Mouse (Mus musculus) midbrain, embryonic 16.5 days (tissue): Measurements from ENCODE around the gene Hacd1. TPM values are rescaled to one million over a fixed set of nuclear protein-coding genes. Genes with fewer than 3 reads are reported as not detected.
"Not testable (repeated sequence)": the region's sequence is repeated elsewhere in the genome, so short reads cannot be mapped to it uniquely, and the experiment has no call there.

Source experiments
- ATAC-seq: fragments of 200-750 bp; cut with Nextera tagmentation; 2 replicates; pipeline ENCODE4 v1.8.0; 2017; ENCODE audit warnings: moderate TSS enrichment
- H3K27ac ChIP-seq: fragments of 300-500 bp; sonication (generic); 2 replicates; pipeline ENCODE4 v1.5.1; 2014; ENCODE audit warnings: mild to moderate bottlenecking, low read length, mixed read lengths
- H3K27me3 ChIP-seq: fragments of 300-500 bp; sonication (generic); 2 replicates; pipeline ENCODE4 v1.6.1; 2014; ENCODE audit warnings: low read depth, low read length, mixed read lengths; ENCODE audit not compliant: control insufficient read depth, insufficient read depth
- H3K36me3 ChIP-seq: fragments of 300-500 bp; sonication (generic); 2 replicates; pipeline ENCODE4 v1.6.1; 2014; ENCODE audit warnings: mild to moderate bottlenecking, low read length, moderate library complexity, mixed read lengths; ENCODE audit not compliant: control insufficient read depth, insufficient read depth
- H3K4me1 ChIP-seq: fragments of 300-500 bp; sonication (generic); 2 replicates; pipeline ENCODE4 v1.6.1; 2014; ENCODE audit warnings: mild to moderate bottlenecking, low read length, mixed read lengths; ENCODE audit not compliant: control insufficient read depth, insufficient read depth
- H3K4me2 ChIP-seq: fragments of 300-500 bp; sonication (generic); 2 replicates; pipeline ENCODE4 v1.6.1; 2014; ENCODE audit warnings: mild to moderate bottlenecking, low read length, mixed read lengths
- H3K4me3 ChIP-seq: fragments of 300-500 bp; sonication (generic); 2 replicates; pipeline ENCODE4 v1.5.1; 2014; ENCODE audit warnings: low read depth, mild to moderate bottlenecking, low read length, moderate library complexity, mixed read lengths
- H3K9ac ChIP-seq: fragments of 300-500 bp; sonication (generic); 2 replicates; pipeline ENCODE4 v1.6.1; 2014; ENCODE audit warnings: low read depth, low read length, mixed read lengths
- H3K9me3 ChIP-seq: fragments of 300-500 bp; sonication (generic); replicated peaks from 2 replicates; pipeline ENCODE4 v1.6.1; 2014; ENCODE audit warnings: mild to moderate bottlenecking, low read length, mixed read lengths; ENCODE audit not compliant: control insufficient read depth, poor library complexity, severe bottlenecking
- WGBS: fragments of 180-500 bp; shearing (Covaris S2); extraction: QIAGEN DNeasy Blood & Tissue Kit; methylation state at CpG from one replicate; pipeline ENCODE4 v1.1.7; 2014; 5-methylcytosine and 5-hydroxymethylcytosine counted together
- polyA plus RNA-seq: library from polyadenylated mRNA; unstranded; fragments of >200 nt; fragmentation: Nextera tagmentation; extraction: Ambion mirVana; gene quantifications from 2 replicates; pipeline ENCODE4 v1.2.1, GENCODE M21; 2015

Hacd1 gene
- 74.7 and 81.8 TPM in 2 replicates for polyA plus RNA-seq

GRCm38 (mm10) chr2:14055566-14056331 lies at the start of gene Hacd1:
TSS of gene Hacd1 (minus strand) at chr2:14056135.
- Histone ChIP-seq H3K9me3 (no peaks in the 10 kb centered on the region), H3K36me3 (no peaks in the 10 kb centered on the region), H3K4me3 (peak within 1 kb of the TSS; percentile 58), H3K4me2 (peak within 1 kb of the TSS; percentile 63), H3K27ac (peak within 1 kb of the TSS; percentile 93), H3K4me1 (peaks cover 15% of the 10 kb centered on the region), H3K27me3 (no peaks in the 10 kb centered on the region), H3K9ac (peak within 1 kb of the TSS; percentile 90)
- peak; percentile 91 for ATAC-seq
- WGBS = 0% methylated on average over 46 of the region's 101 CpGs

- H3K36me3 ChIP-seq = peaks cover 5% of the 10 kb centered on the region; the same call in 1 of the 2 replicates
- no peak for ATAC-seq
- no peaks in the 10 kb centered on the region for H3K27me3 ChIP-seq
- H3K4me3 ChIP-seq = no peak overlapping the region
- H3K4me1 ChIP-seq = no peaks in the 10 kb centered on the region
- no peak overlapping the region for H3K4me2 ChIP-seq
- H3K9ac ChIP-seq = no peak overlapping the region
- WGBS = 94% methylated on average over 1 of the region's 1 CpGs
- H3K9me3 ChIP-seq = no peaks in the 10 kb centered on the region
- no peak overlapping the region for H3K27ac ChIP-seq
These were observed 48.0 kb upstream of the Hacd1 start for GRCm38 (mm10) chr2:14103924-14104323.

- Histone ChIP-seq H3K27me3 (no peaks in the 10 kb centered on the region), H3K4me1 (no peaks in the 10 kb centered on the region), H3K9ac (no peak overlapping the region), H3K27ac (no peak overlapping the region), H3K36me3 (peaks cover 5% of the 10 kb centered on the region; the same call in 1 of the 2 replicates), H3K9me3 (no peaks in the 10 kb centered on the region), H3K4me2 (no peak overlapping the region), H3K4me3 (no peak overlapping the region)
- WGBS = 93% methylated on average over 2 of the region's 2 CpGs
- no peak for ATAC-seq
These were observed 46.7 kb upstream of the Hacd1 start for GRCm38 (mm10) chr2:14102603-14103002.

- Histone ChIP-seq H3K4me1 (no peaks in the 10 kb centered on the region), H3K27ac (no peak overlapping the region), H3K36me3 (peaks cover 5% of the 10 kb centered on the region; the same call in 1 of the 2 replicates), H3K9me3 (no peaks in the 10 kb centered on the region), H3K4me3 (no peak overlapping the region), H3K4me2 (no peak overlapping the region), H3K9ac (no peak overlapping the region), H3K27me3 (no peaks in the 10 kb centered on the region)
- ATAC-seq = no peak
These were observed 44.6 kb upstream of the Hacd1 start for GRCm38 (mm10) chr2:14100533-14100932.

- H3K27ac ChIP-seq, H3K4me3 ChIP-seq, H3K4me2 ChIP-seq, H3K27me3 ChIP-seq, H3K9ac ChIP-seq, ATAC-seq, H3K9me3 ChIP-seq, H3K36me3 ChIP-seq: not testable (repeated sequence)
- H3K4me1 ChIP-seq = peaks cover 18% of the 10 kb centered on the region
- WGBS = 93% methylated on average over 8 of the region's 9 CpGs
These were observed 22.6 kb upstream of the Hacd1 start for GRCm38 (mm10) chr2:14078527-14078926.

GRCm38 (mm10) chr2:14074221-14074901 lies 18.4 kb upstream of the Hacd1 start:
- Histone ChIP-seq H3K4me1 (peaks cover 22% of the 10 kb centered on the region), H3K27me3 (no peaks in the 10 kb centered on the region), H3K9me3 (no peaks in the 10 kb centered on the region), H3K4me2 (peak overlapping the region; percentile 60), H3K4me3 (peak overlapping the region; percentile 92), H3K9ac (peak overlapping the region; percentile 94), H3K27ac (peak overlapping the region; percentile 97), H3K36me3 (no peaks in the 10 kb centered on the region)
- ATAC-seq = no peak; the same call in 1 of the 2 replicates
- under 1% methylated on average over 34 of the region's 38 CpGs for WGBS

- H3K4me2 ChIP-seq = peak within 1 kb of the TSS; percentile 60
- 1% methylated on average over 49 of the region's 50 CpGs for WGBS
- H3K4me3 ChIP-seq = peak within 1 kb of the TSS; percentile 92
- H3K4me1 ChIP-seq = peaks cover 22% of the 10 kb centered on the region
- no peaks in the 10 kb centered on the region for H3K9me3 ChIP-seq
- peak within 1 kb of the TSS; percentile 97 for H3K27ac ChIP-seq
- peak within 1 kb of the TSS; percentile 94 for H3K9ac ChIP-seq
- no peaks in the 10 kb centered on the region for H3K27me3 ChIP-seq
- H3K36me3 ChIP-seq = no peaks in the 10 kb centered on the region
- peak; percentile 98 for ATAC-seq
These were observed 17.7 kb upstream of the Hacd1 start, which contains the start of gene Stam for GRCm38 (mm10) chr2:14073362-14074220. TSS of gene Stam (plus strand) at chr2:14074098.

- no peaks in the 10 kb centered on the region for H3K9me3 ChIP-seq
- WGBS = 21% methylated on average over 8 of the region's 8 CpGs
These were observed 17.1 kb upstream of the Hacd1 start for GRCm38 (mm10) chr2:14073008-14073361.

More at GRCm38 (mm10) chr2:14073008-14073361, 17.1 kb upstream of the Hacd1 start:
- Histone ChIP-seq H3K4me2 (peak overlapping the region; percentile 55), H3K27ac (peak overlapping the region; percentile 97), H3K4me3 (peak overlapping the region; percentile 92), H3K4me1 (peaks cover 22% of the 10 kb centered on the region), H3K27me3 (no peaks in the 10 kb centered on the region), H3K36me3 (no peaks in the 10 kb centered on the region), H3K9ac (peak overlapping the region; percentile 94)
- no peak for ATAC-seq
